Mouse (Mus musculus) kidney, postnatal 4 days (tissue): ENCODE measurements around the gene Olfr417.
"Not testable (repeated sequence)": the region's sequence is repeated elsewhere in the genome, so short reads cannot be mapped to it uniquely, and the experiment has no call there.

Source experiments
- DNase-seq, 2 experiments: peaks; one replicate each; pipeline ENCODE4 v3.0.0; 2021; ENCODE audit warnings: mixed read lengths in 2 of 2

The Olfr417 gene

GRCm38 (mm10) chr1:174364882-174365451, at the start of gene Olfr417:
Gene Olfr417 (plus strand): TSS chr1:174365122.
- no peak for DNase-seq

GRCm38 (mm10) chr1:174317308-174317707, 47.6 kb upstream of the Olfr417 start:
- DNase-seq = no peak

- DNase-seq = no peak
Measured at GRCm38 (mm10) chr1:174330218-174330617, 34.7 kb upstream of the Olfr417 start, which contains the start of gene Mptx1. Gene Mptx1 (plus strand): TSS chr1:174330518.

- DNase-seq = not testable (repeated sequence)
Measured at GRCm38 (mm10) chr1:174353636-174354035, 11.3 kb upstream of the Olfr417 start.

- no peak for DNase-seq
Measured at GRCm38 (mm10) chr1:174354640-174355039, 10.3 kb upstream of the Olfr417 start.

GRCm38 (mm10) chr1:174373799-174374198, 8.9 kb downstream of the Olfr417 start:
- no peak for DNase-seq

GRCm38 (mm10) chr1:174390746-174391145, 25.8 kb downstream of the Olfr417 start, which contains the start of gene Olfr248:
Gene Olfr248 (plus strand): TSS chr1:174391046.
- no peak for DNase-seq

GRCm38 (mm10) chr1:174422959-174423358, 58.0 kb downstream of the Olfr417 start:
- no peak for DNase-seq

GRCm38 (mm10) chr1:174423764-174424163, 58.8 kb downstream of the Olfr417 start, which contains the start of gene Olfr414:
Gene Olfr414 (plus strand): TSS chr1:174424064.
- no peak for DNase-seq
